ENCODE assay signal across 12 mouse cellular contexts in the genomic region with DNA sequence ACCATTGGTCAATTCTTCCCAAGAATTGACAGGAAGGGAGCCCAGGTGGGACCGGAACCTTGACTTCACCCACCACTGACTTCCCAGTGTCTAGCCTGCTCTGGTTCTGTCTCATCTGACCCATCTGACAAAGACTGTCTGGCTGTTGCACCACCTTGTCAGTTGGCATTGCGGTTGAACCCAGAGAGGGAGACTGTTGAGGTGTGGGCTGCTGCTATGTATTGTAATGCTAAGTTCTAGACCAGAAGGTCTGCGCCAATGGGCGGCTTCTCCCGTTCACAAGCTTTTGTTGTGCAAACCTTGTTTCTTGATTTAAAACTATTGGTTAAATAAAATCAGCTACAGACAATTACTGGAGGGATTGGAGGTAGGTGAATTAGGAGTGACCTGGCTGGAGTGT.
"Had no signal": no experiment of that assay in that cellular context is flagged by ENCODE, and none has a peak within 500 bp of the region (broad histone marks: within the 10 kb centered on the region; RNA-seq: fewer than 3 reads in every experiment).

No protein-coding gene starts in this region.

- H3K36me3 ChIP-seq: limb, embryonic 10.5 days; lung, embryonic 15.5 days; midbrain, embryonic 10.5 days; neural tube, embryonic 15.5 days had no signal

- H3K4me2 ChIP-seq: lung, embryonic 15.5 days; neural tube, embryonic 15.5 days had no signal

- DNase-seq: kidney, adult 18-20 months; kidney, postnatal 10 days; midbrain, embryonic 14.5 days; right cerebral cortex, adult 18-20 months; right cerebral cortex, postnatal 25 days; thymus, postnatal 4 days had no signal

- H3K27ac ChIP-seq: left cerebral cortex, adult 2 months; limb, embryonic 10.5 days; lung, embryonic 15.5 days; midbrain, embryonic 10.5 days; neural tube, embryonic 15.5 days had no signal

- H3K9ac ChIP-seq: lung, embryonic 15.5 days; neural tube, embryonic 15.5 days had no signal

- H3K4me1 ChIP-seq: lung, embryonic 15.5 days; midbrain, embryonic 10.5 days; neural tube, embryonic 15.5 days had no signal

- H3K4me3 ChIP-seq: left cerebral cortex, adult 2 months; limb, embryonic 10.5 days; lung, embryonic 15.5 days; midbrain, embryonic 10.5 days; myocyte; neural tube, embryonic 15.5 days had no signal

- H3K27me3 ChIP-seq: lung, embryonic 15.5 days; neural tube, embryonic 15.5 days had no signal

- H3K9me3 ChIP-seq: limb, embryonic 10.5 days; lung, embryonic 15.5 days; midbrain, embryonic 10.5 days; neural tube, embryonic 15.5 days had no signal
